Mouse (Mus musculus): ENCODE data around the gene 1300017J02Rik. TPM values are rescaled to one million over a fixed set of nuclear protein-coding genes. Genes with fewer than 3 reads are reported as not detected.

The 1300017J02Rik gene
- polyA plus RNA-seq, 1 experiment from 2014 or later: 1.4 TPM

GRCm38 (mm10) chr9:103234059-103234458 is 70.8 kb downstream of the 1300017J02Rik start:
- Histone ChIP-seq H3K36me3 (ENCODE audit: insufficient read depth, low read length) (no peaks in the 10 kb centered on the region), H3K4me2 (replicated peaks; ENCODE audit: low read depth, low read length) (no peak overlapping the region), H3K9ac (replicated peaks; ENCODE audit: low read depth) (no peak overlapping the region), H3K27ac (ENCODE audit: low read length) (peak overlapping the region; percentile 70), H3K9me3 (ENCODE audit: low read length) (no peaks in the 10 kb centered on the region), H3K27me3 (replicated peaks; ENCODE audit: insufficient read depth, low read length) (no peaks in the 10 kb centered on the region), H3K4me1 (ENCODE audit: insufficient read depth, low read depth, low read length) (peaks cover 17% of the 10 kb centered on the region; the same call in 1 of the 2 replicates), H3K4me3 (ENCODE audit: low read depth, low read length) (no peak overlapping the region)
- 49% methylated on average over 7 of the region's 7 CpGs for WGBS
- peak; percentile 70 for DNase-seq (ENCODE audit: low spot score)
- TF ChIP-seq CTCF (IDR thresholded peaks at IDR 0.05) (no peak), EP300 (IDR thresholded peaks at IDR 0.05) (no peak)
- ATAC-seq: no peak

DNA sequence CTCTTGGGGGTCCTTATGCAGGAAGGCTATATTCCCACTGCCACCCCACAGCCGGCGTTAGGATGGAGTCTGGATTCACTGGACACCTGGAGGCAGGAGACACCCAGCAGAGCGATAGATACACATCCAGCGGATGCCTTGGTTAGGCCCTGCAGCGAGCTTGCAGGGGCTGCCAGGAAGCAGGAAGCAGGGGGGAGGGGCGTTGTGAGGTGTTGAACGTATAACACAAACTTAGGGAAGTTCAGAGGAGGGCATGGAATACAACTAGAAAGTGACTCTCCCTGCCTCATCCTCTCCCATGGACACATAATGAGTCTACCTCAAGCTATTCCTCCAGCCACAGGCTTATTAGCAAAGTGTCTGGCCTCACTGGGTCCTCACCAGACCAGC is 71.9 kb downstream of the 1300017J02Rik start:
- H3K27me3 ChIP-seq (replicated peaks; ENCODE audit: insufficient read depth, low read length): no peaks in the 10 kb centered on the region
- WGBS: 34% methylated on average over 7 of the region's 7 CpGs
- ATAC-seq (no peak), DNase-seq (ENCODE audit: low spot score) (no peak)
- H3K4me2 ChIP-seq (replicated peaks; ENCODE audit: low read depth, low read length): no peak overlapping the region
- no peak overlapping the region; the same call in 1 of the 2 replicates for H3K27ac ChIP-seq (ENCODE audit: low read length)
- H3K9ac ChIP-seq (replicated peaks; ENCODE audit: low read depth): no peak overlapping the region
- H3K9me3 ChIP-seq (ENCODE audit: low read length): no peaks in the 10 kb centered on the region
- H3K4me3 ChIP-seq (ENCODE audit: low read depth, low read length): no peak overlapping the region
- TF ChIP-seq EP300 (IDR thresholded peaks at IDR 0.05) (no peak), CTCF (IDR thresholded peaks at IDR 0.05) (no peak)
- H3K4me1 ChIP-seq (ENCODE audit: insufficient read depth, low read depth, low read length): peaks cover 17% of the 10 kb centered on the region; the same call in 1 of the 2 replicates
- no peaks in the 10 kb centered on the region for H3K36me3 ChIP-seq (ENCODE audit: insufficient read depth, low read length)

- ATAC-seq (no peak), DNase-seq (ENCODE audit: low spot score) (no peak)
- Histone ChIP-seq H3K4me1 (ENCODE audit: insufficient read depth, low read depth, low read length) (peaks cover 17% of the 10 kb centered on the region; the same call in 1 of the 2 replicates), H3K9me3 (ENCODE audit: low read length) (no peaks in the 10 kb centered on the region), H3K27me3 (replicated peaks; ENCODE audit: insufficient read depth, low read length) (no peaks in the 10 kb centered on the region), H3K9ac (replicated peaks; ENCODE audit: low read depth) (no peak overlapping the region), H3K4me3 (ENCODE audit: low read depth, low read length) (no peak overlapping the region), H3K36me3 (ENCODE audit: insufficient read depth, low read length) (no peaks in the 10 kb centered on the region), H3K27ac (ENCODE audit: low read length) (no peak overlapping the region), H3K4me2 (replicated peaks; ENCODE audit: low read depth, low read length) (no peak overlapping the region)
- 88% methylated on average over 7 of the region's 7 CpGs for WGBS
- TF ChIP-seq CTCF (IDR thresholded peaks at IDR 0.05) (no peak), EP300 (IDR thresholded peaks at IDR 0.05) (no peak)
Observed at GRCm38 (mm10) chr9:103232232-103233005, 72.5 kb downstream of the 1300017J02Rik start.

DNA sequence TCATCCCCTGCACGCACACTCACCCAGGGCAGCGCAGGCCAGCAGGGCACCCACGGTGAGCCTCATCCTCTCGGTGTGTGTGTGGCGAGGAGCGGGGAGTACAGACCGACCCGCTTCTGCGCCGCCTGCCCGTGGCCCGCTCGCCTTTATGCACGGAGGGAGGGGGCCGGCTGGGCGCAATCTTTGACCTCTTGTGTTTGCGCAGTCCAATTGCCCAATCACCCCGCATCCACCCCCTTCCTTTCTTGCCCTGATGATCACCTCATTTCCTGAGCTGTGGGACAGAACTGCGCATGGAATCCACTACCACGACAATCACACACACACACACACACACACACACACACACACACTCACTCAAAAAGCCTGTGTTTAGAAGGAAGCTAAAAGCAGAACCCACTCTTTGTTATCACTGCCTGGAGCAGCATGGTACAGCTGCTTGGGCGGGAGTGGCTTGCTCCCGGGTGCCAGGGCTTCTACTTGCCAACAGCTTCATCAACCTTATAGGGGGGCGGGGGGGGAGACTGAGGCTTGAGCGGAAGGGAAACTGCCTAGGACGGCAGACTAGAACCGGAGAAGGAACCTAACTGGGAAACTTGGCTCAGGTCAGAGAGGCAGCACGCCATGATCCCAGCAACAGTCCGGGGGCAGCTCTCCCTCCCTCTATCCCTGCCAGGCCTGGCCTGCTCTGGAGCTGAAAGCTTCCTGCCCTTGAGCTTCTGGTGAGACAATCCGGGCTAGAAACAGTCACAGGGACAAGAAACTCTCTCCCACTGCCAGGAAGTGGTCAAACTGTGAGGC is 74.5 kb downstream of the 1300017J02Rik start, which contains the start of the genes Gm20425 and Trf:
Gm20425 (minus strand) TSS at position 157 of the 801 bp plus-strand sequence.
Trf (minus strand) TSS at position 294 of the 801 bp plus-strand sequence.
- H3K27me3 ChIP-seq (replicated peaks; ENCODE audit: insufficient read depth, low read length): no peaks in the 10 kb centered on the region
- peak; percentile 82 for DNase-seq (ENCODE audit: low spot score)
- peaks cover 17% of the 10 kb centered on the region; the same call in 1 of the 2 replicates for H3K4me1 ChIP-seq (ENCODE audit: insufficient read depth, low read depth, low read length)
- peak within 1 kb of the TSS; percentile 86 for H3K27ac ChIP-seq (ENCODE audit: low read length)
- H3K9ac ChIP-seq (replicated peaks; ENCODE audit: low read depth): no peak within 1 kb of the TSS
- no peaks in the 10 kb centered on the region for H3K36me3 ChIP-seq (ENCODE audit: insufficient read depth, low read length)
- no peak for TF ChIP-seq CTCF (IDR thresholded peaks at IDR 0.05)
- TF ChIP-seq EP300 (IDR thresholded peaks at IDR 0.05): 0 out of 2 replicates have a peak, but pooled peaks have one; percentile 38
- H3K9me3 ChIP-seq (ENCODE audit: low read length): no peaks in the 10 kb centered on the region
- peak; percentile 77 for ATAC-seq
- 23% methylated on average over 23 of the region's 29 CpGs for WGBS
- H3K4me3 ChIP-seq (ENCODE audit: low read depth, low read length): peak within 1 kb of the TSS; percentile 21; the same call in 1 of the 2 replicates
- peak within 1 kb of the TSS; percentile 52 for H3K4me2 ChIP-seq (replicated peaks; ENCODE audit: low read depth, low read length)

- H3K27ac ChIP-seq (ENCODE audit: low read length): no peak overlapping the region
- ATAC-seq (no peak), DNase-seq (ENCODE audit: low spot score) (no peak)
- H3K9me3 ChIP-seq (ENCODE audit: low read length): no peaks in the 10 kb centered on the region
- no peak overlapping the region for H3K9ac ChIP-seq (replicated peaks; ENCODE audit: low read depth)
- 73% methylated on average over 15 of the region's 15 CpGs for WGBS
- H3K27me3 ChIP-seq (replicated peaks; ENCODE audit: insufficient read depth, low read length): no peaks in the 10 kb centered on the region
- no peak overlapping the region for H3K4me3 ChIP-seq (ENCODE audit: low read depth, low read length)
- peak overlapping the region; percentile 52 for H3K4me2 ChIP-seq (replicated peaks; ENCODE audit: low read depth, low read length)
- H3K36me3 ChIP-seq (ENCODE audit: insufficient read depth, low read length): no peaks in the 10 kb centered on the region
- TF ChIP-seq EP300 (IDR thresholded peaks at IDR 0.05): no peak
- TF ChIP-seq CTCF (IDR thresholded peaks at IDR 0.05): no peak
- peaks cover 9% of the 10 kb centered on the region; the same call in 1 of the 2 replicates for H3K4me1 ChIP-seq (ENCODE audit: insufficient read depth, low read depth, low read length)
Observed at GRCm38 (mm10) chr9:103229037-103229867, 75.6 kb downstream of the 1300017J02Rik start.

Data from lung, postnatal 0 days (tissue).